Mouse (Mus musculus) cortical plate, adult 2 months (tissue): Measurements from ENCODE around the gene Agbl1.

Experiments used
- CTCF ChIP-seq: fragments of 200-500 bp; IDR thresholded peaks from 2 replicates; pipeline ENCODE4 v1.5.1; 2011; ENCODE audit warnings: mild to moderate bottlenecking, control low read depth, low read length; ENCODE audit not compliant: insufficient read depth; ENCODE audit errors: extremely low read depth
- POLR2A ChIP-seq: fragments of 200-500 bp; IDR thresholded peaks from 2 replicates; pipeline ENCODE4 v1.6.1; 2011; ENCODE audit warnings: mild to moderate bottlenecking, low read length, control low read depth; ENCODE audit not compliant: insufficient read depth; ENCODE audit errors: extremely low read depth

GRCm38 (mm10) chr7:76409020-76409419 lies 179.3 kb downstream of the Agbl1 start:
- TF ChIP-seq CTCF: no peak
- no peak for TF ChIP-seq POLR2A
